Mouse (Mus musculus): ENCODE measurements around the gene Krt33b. TPM values are rescaled to one million over a fixed set of nuclear protein-coding genes. Genes with fewer than 3 reads are reported as not detected.

Gene Krt33b
- not detected in 2 replicates for polyA plus RNA-seq (2012; rRNA removed)

DNA sequence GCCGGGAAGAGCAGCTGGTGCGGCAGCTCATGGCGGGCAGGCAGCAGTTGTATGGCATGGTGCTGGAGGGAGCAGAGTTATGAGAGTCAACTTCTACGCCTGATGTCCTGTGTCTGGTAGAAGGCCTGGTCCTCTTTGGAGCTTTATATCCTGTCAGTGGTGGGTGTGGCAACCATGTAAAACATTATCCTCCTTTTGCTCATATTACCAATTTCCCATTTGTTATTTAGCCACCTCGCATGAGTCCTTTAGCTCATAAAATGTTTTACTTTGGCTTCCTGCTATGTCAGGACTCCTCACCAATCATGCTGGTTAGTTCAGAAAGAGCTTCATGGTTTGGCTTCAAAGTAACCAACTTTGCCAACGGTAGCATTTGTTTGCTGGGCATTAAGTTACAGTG, at the start of gene Krt33b:
Krt33b (minus strand) TSS at position 101 of the 400 bp plus-strand sequence.
- no peak for DNase-seq (ENCODE audit: low read depth)

DNA sequence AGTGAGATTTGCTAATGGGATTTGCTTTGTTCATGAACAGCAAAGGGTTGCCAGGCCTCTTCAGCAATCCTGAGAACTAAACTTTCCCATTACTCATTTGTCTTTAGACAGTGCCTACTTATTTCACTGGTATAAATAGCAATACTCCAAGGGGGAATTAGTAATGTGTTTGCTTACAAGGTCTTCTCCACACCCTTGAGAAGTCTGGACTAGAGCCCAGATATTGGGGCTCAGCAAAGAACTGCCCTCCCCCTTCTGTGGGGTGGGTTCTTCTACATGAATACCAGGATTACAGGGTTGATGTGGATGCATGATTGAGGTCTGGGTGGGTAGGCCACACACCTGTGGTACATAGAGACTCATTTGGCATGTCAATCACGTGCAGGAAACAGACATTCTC, 44.2 kb upstream of the Krt33b start:
- DNase-seq (ENCODE audit: low read depth): no peak

DNA sequence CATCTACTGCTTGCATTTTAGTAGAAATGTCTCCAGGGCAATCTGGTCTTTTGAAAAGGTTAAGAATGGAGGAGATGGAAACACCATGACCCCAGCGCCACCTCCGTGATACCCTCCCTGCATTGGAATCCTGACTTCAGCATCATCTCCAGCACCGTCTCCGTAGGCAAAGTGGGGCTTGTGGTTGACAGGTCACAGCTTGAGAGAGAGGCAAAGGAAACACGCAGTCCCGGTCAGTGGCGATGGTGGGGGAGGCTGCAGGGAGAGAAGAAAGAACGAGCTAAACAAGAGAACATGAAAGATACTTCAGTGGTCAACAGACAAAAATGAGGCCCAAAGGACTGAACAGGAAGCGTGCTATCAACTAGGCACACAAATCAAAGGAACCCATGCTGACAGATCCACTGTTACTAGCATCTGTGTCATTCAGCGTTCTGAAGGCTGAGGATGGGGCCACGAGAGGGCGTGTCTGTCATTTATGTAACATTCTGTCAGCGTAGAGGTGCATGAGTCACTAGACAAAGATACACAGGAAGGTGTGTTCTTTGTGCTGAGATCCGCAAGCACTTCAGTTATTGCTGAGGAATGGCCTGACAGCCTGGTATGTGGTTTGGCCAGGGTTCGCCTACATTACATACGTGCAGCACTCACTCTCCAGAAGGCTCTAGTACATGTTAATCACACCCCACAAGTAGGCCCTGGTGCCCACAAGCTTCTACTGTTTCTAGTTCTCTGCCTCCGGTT, 37.8 kb upstream of the Krt33b start:
- no peak for DNase-seq (ENCODE audit: low read depth)

DNA sequence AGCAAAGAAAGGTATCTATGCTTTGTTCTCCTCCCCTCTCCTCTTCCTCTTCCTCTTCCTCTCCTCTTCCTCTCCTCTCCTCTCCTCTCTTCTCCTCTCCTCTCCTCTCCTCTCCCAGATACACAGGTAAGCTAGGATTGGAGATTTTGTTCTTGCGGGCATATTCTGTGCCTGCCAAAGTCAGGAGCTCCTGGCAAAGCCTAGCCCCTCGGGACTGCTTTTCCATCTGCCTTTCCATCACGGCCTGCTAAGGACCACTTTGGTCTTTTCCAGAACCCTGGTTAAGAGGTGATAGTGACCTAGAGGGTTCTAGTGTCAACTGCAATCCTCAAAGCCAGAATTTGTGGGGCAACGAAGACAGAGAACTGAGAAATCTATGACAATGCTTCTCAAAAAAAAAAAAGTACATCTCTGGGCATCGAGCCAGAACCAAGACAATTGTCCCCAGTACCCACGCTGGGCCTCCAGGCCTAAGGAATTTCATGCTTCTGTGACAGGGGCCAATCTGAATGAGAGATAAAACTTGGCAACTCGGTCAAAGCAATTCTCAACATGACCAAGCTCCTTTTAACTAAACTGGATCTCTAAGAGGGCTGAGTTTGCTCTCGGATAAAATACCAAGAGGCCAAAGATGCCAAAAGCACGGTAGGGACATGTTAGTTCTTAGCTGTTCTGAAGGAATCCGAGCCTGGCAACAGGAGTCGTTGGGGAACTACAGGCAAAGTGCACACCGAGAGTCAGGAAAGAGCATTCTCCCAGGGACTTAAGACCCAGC, 36.8 kb upstream of the Krt33b start:
- peak; percentile 87 for DNase-seq (ENCODE audit: low read depth)

DNA sequence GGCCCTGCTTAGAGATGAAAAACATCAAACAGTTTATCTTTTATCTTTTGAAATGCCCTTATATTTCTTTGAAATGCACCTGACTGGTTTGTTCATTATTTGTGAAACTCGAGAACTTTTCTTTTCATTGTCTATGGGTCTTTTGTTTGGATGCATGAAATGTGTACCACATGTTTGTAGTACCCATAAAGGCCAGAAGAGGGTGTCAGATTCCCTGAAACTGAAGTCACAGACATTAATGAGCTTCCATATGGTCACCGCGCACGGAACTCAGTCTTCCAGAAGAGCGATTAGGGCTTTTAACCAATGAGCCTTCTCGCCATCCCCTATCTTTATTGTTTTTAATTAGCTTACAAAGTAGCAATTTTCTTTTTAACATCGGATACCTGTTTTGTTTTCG, 29.2 kb upstream of the Krt33b start:
- no peak for DNase-seq (ENCODE audit: low read depth)

DNA sequence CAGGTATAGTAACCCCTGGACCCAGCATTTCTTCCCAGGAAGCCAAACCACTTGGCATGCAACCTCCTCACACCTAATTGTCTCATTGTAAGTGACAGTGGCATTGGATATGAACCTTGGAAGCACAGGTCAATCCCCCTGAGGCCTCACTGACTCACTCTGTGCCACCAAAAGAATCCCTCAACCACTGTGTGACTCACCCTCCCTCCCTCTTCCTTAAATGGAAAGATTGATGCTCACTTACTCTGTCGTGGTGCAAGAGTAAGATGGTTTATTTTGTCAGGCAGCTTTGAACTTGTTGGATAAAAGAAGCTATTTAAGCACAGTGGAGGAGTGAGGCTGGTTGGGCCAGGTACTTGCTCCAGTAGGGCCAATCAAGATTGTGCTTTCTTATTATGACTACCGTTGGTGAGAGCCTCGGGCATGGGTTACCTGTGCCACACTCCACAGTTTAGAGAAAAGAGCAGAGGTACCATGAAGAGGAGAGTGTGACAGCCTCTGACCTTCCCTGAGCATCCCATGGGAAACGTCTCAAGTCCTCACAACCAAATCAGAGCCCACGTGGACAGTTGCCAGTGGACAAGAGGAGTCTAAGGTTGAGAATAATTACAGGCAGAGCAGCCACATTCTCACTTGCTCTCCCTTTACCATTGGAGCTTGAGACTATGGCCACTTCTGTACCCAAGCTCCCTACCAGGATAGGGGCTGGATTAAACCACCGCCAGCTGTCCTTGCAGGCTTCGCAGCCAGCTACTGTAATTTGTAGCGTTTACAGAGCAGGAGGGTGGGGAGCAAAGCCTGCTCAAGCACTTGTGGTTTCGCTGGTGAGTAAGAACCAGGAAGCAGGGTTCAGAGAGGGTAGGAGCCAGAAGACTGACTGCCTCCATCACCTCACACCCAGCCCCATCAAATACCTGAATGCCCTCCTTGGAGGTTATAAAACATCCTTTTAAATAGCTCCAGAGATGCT, 26.3 kb upstream of the Krt33b start:
- DNase-seq (ENCODE audit: low read depth): peak; percentile 71

DNA sequence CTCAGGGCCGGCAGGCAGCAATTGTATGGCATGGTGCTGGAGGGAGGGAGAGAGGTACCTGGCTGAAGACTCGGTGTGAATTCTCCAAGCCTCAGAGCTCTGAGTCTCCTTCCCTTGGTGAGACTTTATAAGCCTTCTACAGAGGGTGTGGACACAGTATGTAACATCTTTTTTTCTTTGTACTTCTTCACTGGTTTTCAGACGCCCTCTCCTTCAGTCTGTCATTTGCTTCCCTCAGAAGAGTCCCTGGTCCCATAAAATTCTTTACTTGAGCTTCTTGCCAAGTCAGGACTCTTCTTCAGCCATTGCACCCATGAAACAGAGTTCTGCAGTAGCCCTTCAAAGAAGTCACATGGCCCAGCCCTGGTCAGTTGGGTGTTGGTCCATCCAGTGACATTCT, 20.8 kb upstream of the Krt33b start, which contains the start of gene Krt31:
Krt31 (minus strand) TSS at position 101 of the 400 bp plus-strand sequence.
- no peak for DNase-seq (ENCODE audit: low read depth)

DNA sequence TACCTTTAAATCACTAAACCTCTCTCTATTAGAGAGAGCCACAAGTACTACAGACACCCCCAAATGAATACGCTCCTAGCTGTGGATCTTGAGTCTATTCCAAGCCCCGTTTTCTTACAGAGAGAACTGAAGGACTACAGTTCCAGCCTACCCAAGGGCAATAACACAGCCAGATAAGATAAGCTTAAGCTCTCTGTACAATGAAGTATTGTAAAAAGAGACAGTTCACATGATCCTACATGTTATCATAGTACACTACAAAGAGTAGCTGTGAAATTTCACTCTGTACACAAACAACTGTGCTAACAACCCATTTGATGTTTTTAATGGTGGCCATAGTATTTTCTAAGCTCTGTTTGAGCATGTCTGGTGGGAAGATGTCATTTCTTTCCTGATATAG, 17.5 kb upstream of the Krt33b start:
- DNase-seq (ENCODE audit: low read depth): no peak

DNA sequence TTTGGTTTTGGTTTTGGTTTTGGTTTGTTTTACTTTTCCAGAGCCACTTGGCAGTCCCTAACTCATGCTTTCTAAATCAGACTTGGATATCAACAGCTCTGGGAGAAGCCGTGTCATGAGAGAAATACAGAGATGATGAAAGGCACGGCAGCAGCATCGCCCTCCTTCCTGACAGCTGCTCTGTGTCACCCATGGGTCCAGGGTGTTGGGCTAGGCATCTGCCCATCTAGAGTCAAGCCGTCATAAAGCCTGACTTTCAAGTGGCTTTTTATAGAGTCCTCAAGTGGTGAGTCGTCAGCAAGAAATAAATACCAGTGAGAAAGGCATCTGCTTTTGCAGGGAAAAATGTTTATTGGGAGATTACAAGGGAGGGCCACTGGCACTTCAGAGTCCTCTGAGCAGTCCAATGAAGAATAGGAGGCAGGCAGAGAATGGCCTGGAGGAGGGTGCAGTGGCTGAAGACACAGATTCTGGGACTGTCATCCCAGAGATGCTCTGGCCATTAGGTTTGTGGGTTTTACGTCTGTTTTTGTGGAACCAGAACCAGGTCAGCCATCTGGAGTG, 16.7 kb upstream of the Krt33b start:
- no peak for DNase-seq (ENCODE audit: low read depth)

DNA sequence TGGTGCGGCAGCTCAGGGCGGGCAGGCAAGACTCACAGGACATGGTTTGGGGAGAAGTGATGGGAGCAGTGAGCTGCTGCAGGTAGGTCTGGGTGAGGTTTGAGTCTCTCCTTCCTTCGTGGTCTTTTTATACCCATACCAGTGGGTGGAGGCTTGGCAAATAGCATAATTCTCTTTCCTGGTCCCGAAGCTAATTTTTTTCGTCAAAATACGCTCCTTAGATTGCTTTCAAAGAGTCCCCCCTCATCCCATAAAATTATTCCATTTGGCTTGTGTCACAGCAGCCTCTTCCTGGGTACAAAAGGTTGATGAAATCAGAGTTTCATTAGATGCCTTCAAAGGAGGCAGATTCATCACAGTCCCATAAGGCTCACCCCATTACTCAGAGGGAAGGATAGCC, 11.8 kb upstream of the Krt33b start, which contains the start of gene Krt34:
Krt34 (minus strand) TSS at position 101 of the 400 bp plus-strand sequence.
- no peak for DNase-seq (ENCODE audit: low read depth)

DNA sequence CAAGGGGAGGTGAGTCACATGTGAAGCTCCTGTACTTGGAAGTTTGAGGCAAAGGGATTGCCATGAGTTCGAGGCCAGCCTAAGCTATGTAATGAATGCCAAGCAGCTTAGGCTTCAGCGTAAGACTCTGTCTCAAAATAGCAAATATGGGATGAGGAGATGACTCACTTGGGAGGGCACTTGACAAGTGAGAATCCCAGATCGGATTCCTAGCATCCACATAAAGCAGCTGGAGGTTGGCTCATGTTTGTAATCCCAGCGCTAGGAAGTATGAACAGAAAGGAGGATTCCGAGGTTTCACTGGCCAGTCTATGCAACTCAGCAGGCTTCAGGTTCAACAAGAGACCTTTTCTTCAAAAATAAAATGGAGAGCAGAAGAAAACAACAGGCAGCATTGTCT, 8.2 kb downstream of the Krt33b start:
- DNase-seq (ENCODE audit: low read depth): no peak

DNA sequence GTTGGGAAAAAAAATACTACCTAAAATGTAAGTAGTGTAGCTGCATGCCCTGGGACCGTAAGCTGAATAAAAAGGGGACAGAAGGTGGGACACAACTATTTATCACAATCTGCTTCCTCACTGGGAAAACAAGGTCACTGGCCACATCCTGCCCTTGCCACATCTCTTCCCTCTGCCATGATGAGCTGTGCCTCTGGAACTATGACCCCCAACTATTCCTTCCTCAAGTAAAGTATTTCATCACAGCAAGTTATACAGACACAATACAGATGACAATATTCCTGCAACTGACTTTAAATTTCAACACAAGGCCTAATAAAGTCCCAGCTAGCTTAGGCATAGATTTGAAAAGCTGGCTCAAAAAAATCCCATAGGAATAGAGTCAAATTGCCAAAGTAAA, 10.2 kb downstream of the Krt33b start:
- no peak for DNase-seq (ENCODE audit: low read depth)

DNA sequence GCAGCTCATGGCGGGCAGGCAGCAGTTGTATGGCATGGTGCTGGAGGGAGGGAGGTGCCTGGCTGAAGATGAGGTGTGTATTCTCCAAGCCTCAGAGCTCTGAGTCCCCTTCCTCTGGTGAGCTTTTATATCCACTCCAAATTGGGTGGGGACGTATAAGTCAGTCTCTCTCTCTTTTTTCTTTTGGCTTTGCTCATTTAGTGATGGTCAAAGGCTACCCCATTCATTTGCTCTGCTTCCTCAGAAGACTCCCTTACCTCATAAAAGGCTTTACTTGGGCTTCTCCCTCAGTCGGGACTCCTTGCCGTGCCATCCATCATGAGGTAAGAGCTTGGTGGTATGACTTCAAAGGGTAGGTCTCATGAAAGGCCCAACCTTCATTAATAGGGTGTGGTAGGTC, 13.6 kb downstream of the Krt33b start, which contains the start of gene Krt33a:
Krt33a (minus strand) TSS at position 101 of the 400 bp plus-strand sequence.
- no peak for DNase-seq (ENCODE audit: low read depth)

DNA sequence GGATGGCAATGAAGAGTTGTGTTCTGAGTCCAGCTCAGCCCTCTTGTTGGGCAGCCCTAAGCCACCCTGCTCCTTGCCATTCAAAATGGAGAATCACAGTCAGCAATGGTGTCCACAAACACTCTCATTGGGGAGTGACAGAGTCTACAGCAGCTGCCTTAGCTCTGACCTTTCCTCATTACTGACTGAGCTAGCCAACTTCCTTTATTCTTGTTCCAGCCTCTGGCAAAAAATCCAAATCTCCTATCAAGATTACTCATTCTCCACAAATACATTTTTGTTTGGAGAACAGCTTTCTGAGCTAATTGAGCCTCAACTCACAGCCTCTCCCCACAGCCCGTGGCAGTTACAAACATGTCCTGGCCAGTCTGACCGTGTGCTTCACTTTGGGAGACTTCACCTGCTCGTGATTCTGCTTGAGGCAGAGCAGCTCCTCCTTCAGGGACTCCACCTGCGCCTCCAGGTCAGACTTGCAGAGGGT, 15.9 kb downstream of the Krt33b start:
- no peak for DNase-seq (ENCODE audit: low read depth)

DNA sequence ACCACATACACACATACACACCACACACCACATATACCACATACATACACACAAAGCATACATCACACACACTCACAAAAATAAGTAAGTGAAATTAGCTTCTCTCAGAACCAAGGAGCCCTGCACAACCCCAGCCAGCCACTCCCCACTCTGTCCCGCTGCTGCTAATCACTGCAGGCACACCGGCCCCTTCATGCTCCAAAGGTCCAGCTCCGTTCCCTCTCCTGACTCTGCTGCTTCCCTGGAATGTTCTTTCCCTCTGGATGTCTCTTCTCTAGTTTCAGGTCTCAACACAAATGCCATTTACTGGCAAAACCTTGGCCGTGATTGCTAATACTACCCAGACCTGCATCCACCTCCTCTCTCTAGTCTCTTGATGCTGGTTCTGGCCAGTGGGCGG, 19.0 kb downstream of the Krt33b start:
- no peak for DNase-seq (ENCODE audit: low read depth)

DNA sequence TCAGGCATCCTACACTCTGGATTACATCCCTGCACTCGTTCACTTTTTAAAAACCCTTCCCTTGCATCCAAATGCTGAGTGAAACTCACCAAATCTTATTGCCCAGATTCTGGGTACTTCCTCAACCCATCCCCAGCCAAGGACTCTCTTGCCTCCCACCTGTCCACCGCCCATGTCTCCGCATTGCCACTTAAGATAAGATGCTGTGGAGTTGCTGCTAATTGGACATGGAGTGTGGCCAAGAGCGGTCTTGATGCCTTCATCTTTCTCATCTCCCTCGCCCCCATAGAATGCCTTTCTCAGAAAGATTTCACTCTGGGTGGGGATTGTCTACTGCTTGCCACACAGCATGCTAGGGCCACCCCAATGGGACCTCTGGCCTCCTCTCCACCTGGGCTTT, 21.3 kb downstream of the Krt33b start:
- DNase-seq (ENCODE audit: low read depth): no peak

DNA sequence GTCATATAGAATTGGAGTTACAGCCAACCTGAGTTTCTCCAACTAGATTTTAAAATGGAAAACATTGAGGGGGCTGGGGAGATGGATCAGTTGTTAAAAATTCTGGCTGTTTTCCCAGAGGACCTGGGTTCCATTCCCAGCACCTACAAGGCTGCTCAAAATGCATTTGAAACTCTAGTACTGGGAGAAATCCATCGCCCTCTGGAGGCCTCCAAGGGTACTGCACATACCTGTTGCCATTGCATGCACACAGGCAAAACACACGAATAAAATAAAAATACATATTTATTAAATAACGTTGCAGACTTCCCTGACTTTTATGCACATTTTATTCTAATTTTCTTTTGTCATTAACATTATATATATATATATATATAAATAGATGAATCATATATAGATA, 23.0 kb downstream of the Krt33b start:
- DNase-seq (ENCODE audit: low read depth): no peak

DNA sequence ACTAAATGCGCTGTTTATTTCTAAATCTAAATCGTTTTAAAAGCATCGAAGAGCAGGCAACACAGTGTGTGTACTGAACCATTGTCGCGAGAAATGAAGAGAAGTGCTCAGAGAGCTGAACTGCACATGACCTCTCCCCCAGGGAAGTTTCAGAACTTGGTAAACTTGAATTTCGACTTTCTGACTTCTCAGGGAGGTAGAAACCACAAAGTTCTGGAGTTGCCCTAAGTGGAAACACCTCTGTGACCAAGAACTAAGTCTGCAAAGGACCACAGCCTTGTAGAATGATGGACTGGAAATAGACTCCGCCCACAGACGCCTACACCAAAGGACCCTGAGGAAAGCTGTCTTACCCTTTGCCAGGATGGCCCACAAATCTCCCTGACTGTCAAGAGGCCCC, 23.8 kb downstream of the Krt33b start:
- DNase-seq (ENCODE audit: low read depth): peak; percentile 59

DNA sequence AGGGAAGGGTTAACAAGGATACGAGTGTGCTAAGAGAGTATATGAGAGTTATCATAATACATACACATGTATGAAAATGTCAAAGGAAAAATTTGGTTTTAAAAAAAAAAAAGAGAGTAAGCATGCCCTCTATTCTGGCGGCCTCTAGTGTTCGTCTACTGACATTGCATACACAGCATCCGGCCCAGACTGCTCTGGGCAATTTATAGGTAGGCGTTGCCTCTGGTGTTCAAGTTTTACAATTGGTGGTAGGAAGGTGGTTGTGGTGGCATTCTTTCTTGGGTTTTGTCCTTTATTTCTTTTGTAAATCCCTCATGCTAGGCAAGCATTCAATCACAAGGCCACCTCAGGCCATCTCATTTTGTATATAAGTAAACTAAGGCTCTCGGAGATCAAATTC, 24.8 kb downstream of the Krt33b start:
- DNase-seq (ENCODE audit: low read depth): no peak

DNA sequence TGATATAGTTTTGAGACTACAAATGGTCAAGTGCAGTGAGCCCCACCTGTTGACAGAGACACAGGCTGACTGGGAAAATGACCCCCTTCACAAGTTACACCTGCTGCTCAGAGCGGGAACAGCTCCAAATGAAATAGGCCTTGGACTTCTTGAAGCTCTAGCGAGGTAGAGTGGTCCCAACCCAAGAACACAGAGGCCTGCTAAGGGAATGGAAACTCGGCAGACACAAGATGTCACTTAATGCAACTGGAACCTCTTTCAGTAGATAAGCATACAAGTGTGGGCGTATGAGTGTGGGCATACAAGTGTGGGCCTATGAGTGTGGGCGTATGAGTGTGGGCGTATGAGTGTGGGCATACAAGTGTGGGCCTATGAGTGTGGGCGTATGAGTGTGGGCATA, 30.6 kb downstream of the Krt33b start:
- no peak for DNase-seq (ENCODE audit: low read depth)

DNA sequence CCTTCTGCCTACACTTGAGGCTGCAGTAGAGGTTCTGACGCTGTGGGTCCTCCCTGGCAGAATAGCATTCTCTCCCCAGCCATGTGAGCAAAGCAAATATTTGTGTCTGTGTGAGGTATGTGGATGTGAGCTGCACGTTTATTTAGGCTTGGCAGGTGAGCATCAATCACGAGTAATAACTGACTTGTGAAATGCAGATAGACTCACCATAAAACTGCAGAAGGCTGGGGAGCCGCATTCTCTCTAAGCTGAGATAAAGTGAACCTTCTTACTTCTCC, 35.3 kb downstream of the Krt33b start:
- DNase-seq (ENCODE audit: low read depth): no peak
